Mouse (Mus musculus) spleen, postnatal 14 days (tissue): ENCODE measurements at regions not wholly inside any gene's neighbourhood (a gene's known extent, or its start where the extent isn't known, plus 50 kb on each side); places are given as distances from the start of the nearest gene placed in this dataset.
A peak's percentile ranks its signal among the peaks of the same experiment; 100 is the strongest.

Source experiments
- DNase-seq, 2 experiments: peaks; one replicate each; pipeline ENCODE4 v3.0.0; 2021 to 2022; ENCODE audit warnings: low spot score in 2 of 2

DNA sequence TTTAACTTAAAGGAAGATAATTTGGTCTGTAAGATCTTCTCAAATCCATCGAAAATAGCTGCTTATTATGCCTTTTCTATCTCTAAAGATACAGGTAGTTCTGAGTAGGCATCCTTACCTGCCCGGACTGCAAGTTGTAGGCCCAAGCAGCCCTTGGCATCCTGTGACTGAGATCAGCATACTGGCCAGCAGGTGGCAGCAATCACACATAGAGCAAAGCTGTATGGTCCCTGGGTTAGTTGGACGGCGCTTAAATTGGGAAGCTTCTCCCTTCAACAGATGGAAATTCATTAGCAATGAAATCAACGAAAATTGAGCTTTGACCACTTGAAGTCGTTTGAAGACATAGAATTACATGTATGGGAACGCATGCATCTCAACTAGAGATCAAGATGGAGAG, 61.0 kb downstream of the Ccng2 start:
- DNase-seq: peak; percentile 40 to 60

DNA sequence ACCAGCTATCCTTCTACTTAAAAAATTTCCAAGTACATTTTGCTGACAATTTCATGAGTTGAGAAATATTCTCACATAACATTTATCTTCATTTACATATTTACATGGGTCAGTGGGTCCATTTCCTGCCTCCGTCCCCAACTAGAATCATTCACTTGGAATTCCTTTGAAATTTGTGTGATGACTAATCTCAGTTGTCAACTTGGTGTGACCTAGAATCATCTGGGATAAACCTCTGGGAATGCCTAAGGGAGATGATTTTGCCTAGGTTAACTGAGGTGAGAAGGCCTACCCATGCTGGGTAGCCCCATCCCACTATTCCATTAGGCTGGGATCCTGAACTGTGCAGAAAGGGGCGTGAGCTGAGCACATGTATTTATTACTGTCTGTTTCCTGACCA, 63.8 kb downstream of the Ccng2 start:
- no peak for DNase-seq

DNA sequence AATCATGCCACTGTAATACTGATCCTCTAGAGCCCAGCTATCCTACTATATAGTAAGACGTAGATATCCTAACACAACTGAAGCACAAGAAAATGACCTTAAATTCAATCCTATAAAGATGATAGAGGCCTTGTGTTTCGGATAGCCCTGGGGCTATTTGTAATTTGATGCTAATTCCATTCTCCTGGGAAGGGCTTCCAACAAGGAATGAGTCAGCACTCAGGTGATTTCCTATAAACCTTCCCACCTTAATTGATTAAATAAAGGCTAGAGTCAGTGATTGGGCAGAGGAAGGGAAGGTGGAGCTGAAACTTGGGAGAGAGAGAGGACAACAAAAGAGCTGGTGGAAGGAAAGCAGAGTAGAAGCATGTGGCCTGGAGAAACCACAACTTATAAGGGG, 86.0 kb downstream of the Ccng2 start:
- DNase-seq: no peak
